Mouse (Mus musculus): ENCODE measurements around the gene Dagla. TPM values are rescaled to one million over a fixed set of nuclear protein-coding genes. Genes with fewer than 3 reads are reported as not detected.

The Dagla gene
- 1 to 10 TPM; 3.8 to 4.1 TPM for total RNA-seq (2021)

- peak; percentile 90 for DNase-seq
Observed at GRCm38 (mm10) chr19:10304810-10305544, at the start of gene Dagla. Dagla (minus strand) TSS chr19:10304877.

DNA sequence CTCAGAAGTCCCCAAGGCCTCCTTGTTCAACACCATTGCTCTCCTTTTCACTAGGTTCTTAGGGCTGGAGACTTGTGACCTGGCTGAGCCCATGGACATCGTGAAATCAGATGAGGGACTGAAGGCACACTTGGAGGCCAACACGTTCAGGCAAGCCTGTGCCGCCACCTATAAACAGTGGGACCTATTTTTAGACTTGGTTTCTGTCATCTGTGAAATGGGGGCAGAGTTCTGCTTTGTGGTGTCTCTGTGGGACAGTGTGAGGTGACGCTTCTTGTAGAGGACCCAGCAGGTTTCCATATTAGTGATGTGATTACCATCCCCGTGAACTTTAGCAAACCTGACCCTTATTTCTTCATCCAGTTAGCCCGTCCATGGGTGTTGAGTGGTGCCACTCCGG is 47.5 kb upstream of the Dagla start:
- DNase-seq, result no peak

DNA sequence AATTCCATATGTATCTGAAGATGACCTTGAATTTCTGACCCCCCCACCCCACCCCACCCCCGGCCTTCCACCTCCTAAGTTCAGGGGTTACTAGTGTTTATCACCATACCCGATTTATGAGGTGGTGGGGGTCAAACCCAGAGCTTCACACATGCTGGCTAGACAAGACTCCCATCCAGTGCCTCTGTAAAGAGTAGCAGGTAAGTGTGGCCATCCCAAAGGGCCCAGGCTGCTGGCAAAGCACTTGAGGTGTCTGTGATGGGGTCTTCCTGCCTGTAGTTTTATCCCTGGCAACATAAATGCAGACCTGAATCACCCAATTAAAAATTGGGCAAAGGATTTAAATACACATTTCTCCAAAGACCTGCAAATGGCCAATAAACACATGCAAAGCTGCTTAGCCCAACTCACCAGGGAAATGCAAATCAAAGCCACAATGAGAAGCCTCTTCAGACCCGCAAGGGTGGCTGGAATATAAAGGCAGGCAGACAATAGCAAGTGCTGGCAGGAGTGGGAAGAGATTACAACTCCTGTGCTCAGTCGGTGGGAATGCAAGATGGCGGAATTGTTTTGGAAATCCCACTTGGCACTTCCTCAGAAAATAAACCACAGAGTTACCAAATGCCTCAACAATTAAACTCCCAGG is 43.1 kb upstream of the Dagla start:
- DNase-seq, result no peak

- DNase-seq, result no peak
Observed at GRCm38 (mm10) chr19:10345696-10346095, 41.0 kb upstream of the Dagla start.

- DNase-seq, result no peak
Observed at GRCm38 (mm10) chr19:10343866-10344265, 39.2 kb upstream of the Dagla start.

DNA sequence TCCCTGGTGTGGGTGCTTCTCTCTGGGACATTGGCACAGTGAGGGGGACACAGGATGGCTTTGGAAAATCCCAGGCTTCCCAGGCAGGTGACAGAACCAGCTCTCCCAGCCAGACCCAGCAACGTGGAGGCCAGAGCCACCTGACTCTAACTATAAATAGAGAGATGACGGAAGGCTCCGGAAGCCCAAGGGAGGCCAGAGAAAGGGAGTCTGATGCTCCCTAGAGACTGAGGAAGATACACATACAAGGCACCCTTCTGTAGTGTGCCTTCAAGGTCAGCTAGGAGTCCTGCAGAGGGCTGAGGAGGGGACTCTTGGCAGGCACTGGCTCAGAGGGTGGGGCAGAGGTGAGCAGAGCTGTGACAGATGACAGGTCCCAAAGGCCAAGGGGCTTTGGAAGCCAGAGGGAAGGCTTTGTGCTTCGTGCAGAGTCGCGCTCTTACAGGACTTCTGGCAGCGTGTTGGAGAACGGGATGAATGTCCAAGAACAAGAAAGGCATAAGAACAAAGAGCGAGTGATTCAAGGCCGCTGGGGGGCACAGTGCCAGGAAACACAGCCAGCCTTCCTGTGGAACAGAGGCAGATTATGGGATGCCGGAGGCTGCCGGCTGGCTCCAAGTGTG is 37.3 kb upstream of the Dagla start:
- DNase-seq, result peak; percentile 83

DNA sequence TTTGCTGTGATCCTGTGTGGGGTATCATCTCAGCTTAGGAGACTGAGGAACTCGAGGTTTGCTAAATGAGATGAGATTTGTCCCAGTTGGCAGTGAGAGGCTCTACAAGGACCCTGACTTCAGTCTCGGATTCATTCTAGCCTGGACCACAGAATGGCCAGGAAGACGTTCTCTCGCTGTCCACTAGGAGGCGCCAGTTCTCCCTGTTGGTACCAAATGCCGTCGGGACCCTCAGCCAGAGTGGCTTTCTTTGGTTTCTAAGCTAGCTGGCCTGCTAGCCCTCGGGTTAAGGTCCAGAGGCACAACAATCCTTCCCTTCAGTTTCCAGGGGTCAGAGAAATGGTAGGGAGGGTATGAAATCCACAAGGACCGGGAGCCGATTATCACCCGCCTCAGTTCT is 36.5 kb upstream of the Dagla start:
- peak; percentile 72 for DNase-seq

DNA sequence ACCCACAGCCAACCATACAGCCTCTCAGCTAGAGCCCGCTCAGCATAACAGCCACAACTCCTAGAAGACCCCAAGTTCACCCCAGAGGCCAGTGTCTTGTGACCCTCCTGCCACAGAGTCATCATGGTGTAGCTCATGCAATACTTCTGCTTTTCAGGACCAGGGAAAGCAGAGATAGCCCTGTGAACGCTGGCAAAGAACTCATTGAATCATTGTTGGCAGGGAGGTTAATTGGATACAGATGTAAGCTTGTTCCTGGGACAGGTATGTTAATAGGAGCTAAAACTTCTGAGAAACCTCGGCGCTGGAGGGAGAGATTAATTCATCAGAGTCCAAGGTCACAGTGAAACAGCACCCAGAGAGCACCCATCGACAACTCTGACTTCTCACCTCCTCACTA is 36.0 kb upstream of the Dagla start:
- no peak for DNase-seq

DNA sequence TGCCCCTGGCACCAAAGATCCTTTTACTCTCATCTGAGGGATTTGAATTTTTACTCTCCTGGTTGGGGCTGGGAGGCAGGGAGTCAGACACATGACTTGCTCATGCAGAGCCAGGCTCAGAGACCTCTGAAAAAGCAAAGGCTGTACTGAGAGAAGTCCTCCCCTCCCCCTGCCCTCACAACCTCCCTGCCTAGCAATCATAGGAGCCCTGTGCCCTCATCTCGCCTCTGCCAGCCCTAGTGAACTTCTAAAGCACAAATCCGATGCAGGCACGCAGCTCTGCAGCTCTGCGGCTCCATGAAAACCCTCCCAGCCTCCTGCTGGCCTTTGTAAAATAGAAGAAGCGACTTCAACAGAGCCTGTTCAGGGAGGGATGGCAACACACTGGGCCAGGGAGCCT is 34.6 kb upstream of the Dagla start:
- no peak for DNase-seq

- DNase-seq, result no peak
Observed at GRCm38 (mm10) chr19:10338724-10339123, 34.0 kb upstream of the Dagla start.

GRCm38 (mm10) chr19:10334467-10334866 is 29.8 kb upstream of the Dagla start:
- DNase-seq, result no peak

- peak; percentile 82 for DNase-seq
Observed at GRCm38 (mm10) chr19:10333545-10334252, 29.0 kb upstream of the Dagla start.

DNA sequence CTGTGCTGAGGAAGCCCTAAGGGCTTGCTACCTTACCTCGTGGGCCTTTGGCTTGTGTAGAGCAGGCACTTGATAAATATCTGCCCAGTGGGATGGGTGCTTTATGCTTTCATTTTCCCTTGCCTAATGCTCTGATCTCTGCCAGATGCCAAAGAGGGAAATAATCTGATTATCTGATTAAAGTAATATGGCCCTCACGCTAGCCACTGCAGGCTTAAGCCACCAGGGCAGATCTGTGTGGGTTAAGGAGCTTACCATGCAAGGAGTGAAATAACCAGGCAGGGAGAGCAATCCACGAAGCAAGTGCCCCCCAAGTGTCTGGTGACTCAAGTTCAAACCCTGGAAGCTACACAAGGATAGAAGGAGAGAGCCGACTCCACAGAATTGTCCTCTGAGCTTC is 27.0 kb upstream of the Dagla start:
- DNase-seq, result no peak

DNA sequence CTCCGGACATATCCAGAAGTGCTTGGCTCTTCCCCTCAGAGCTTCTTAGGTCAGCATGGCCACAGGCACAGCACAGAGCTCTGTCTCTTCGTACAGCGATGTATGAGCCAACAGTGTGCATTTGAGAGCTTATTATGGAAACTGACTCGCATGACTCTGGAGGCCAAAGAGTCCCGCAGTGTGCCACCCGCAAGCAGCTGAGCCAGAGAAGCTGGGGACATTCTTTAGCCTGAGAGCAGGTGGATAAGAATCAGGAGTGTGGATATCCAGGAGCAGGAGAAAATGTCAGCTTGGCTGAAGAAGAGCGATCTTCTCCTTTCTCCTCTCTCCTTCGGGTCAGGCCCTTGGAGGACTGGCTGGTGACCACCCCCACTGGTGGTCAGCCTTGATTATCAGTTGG is 24.4 kb upstream of the Dagla start:
- no peak for DNase-seq

DNA sequence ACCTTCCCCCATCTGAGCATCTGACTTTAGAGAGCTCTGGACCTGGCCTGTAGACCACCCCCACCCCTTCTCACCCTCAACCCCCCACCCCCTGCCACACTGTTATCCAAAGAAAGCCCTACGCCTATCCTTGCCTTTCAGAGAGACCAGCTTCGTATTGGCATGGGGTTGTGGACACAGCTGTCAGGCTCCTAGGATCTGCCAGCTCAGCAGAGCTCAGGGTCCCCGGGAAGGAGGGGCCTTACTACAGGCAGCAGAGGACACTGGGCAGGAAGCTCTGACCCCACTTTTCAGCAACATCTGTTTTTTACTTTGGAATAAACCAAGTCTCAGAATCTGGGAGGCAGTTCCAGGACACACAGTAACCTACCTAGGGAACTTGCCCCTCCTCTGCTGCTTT is 21.9 kb upstream of the Dagla start:
- no peak for DNase-seq

DNA sequence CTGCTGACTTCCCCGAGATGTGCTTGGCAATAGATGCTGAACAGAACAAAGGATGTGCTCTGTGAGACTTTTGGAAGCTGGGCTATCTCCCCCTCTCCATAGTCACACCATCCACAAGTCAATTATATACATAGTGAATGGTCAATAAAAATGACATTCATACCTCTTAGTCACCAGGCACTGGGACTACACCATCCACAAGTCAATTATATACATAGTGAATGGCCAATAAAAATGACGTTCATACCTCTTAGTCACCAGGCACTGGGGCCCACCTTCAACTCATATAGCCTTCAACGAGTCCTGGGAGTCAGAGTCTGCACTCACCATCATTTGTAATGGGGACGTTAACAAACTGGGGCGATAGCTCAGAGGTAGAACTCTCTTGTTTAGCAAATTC is 19.2 kb upstream of the Dagla start:
- no peak for DNase-seq

DNA sequence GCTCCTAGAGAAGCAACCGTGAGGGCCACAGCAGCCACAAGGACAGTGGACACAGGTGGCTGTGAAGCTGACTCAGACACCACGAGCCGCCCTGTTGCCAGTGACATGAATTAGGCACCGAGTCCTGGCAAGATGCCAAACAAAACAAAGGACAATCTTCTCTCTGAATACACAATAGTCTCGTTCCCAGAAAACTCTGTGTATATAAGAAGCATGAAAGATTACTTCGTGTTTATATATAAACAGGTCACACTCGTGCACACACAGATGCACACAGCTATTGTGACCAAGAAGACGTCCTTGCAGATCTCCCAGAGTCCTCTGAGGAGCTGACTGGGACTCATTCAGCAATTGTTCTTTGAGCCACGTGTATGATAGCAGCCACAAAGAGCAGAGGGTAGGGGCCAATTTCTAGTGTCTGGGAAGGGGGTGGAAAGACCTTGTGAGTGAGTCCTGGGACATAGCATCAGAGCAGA is 18.7 kb upstream of the Dagla start:
- DNase-seq, result peak; percentile 44

DNA sequence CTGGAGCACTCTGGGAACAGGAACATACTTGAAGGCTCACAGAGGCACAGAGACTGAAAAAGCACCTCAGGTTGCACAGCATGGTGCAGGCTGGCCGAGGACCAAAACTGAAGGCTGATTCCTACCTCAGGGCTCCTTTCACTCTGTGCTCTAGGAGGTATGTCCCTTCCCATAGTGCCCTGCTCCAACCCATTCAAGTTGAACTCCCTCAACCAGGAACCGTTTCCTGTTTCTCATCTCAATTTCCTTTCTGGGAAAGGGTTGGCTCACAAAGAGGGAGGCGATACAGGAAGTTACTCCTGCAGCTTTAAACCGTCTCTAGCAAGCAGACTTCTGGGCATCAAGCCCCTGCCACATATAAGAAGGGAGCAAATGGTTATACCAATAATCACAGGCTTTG is 13.1 kb upstream of the Dagla start:
- DNase-seq, result no peak

- no peak for DNase-seq
Observed at GRCm38 (mm10) chr19:10317358-10317757, 12.7 kb upstream of the Dagla start.

- no peak for DNase-seq
Observed at GRCm38 (mm10) chr19:10316956-10317355, 12.3 kb upstream of the Dagla start.

- no peak for DNase-seq
Observed at GRCm38 (mm10) chr19:10312072-10312471, 7.4 kb upstream of the Dagla start.

GRCm38 (mm10) chr19:10308990-10309389 is 4.3 kb upstream of the Dagla start:
- no peak for DNase-seq

- no peak for DNase-seq
Observed at GRCm38 (mm10) chr19:10307941-10308340, 3.3 kb upstream of the Dagla start.
